Mouse (Mus musculus) MEL (cell line): ENCODE data around the gene Syn3.

ENCODE experiments used
- CHD2 ChIP-seq: IDR thresholded peaks from 2 replicates; pipeline ENCODE4 v1.6.1; 2011; ENCODE audit warnings: low read length, improper control_type of control experiment
- CTCF ChIP-seq, 3 experiments: IDR thresholded peaks in 2 of 3; conservative IDR thresholded peaks in 1 of 3; 2 replicates each; pipeline ENCODE4 v1.5.1; 2011 to 2012; ENCODE audit warnings: low read length in 3 of 3, low read depth in 2 of 3, mild to moderate bottlenecking in 2 of 3, improper control_type of control experiment in 1 of 3, inconsistent platforms in 1 of 3, mixed read lengths in 1 of 3, moderate library complexity in 1 of 3; ENCODE audit not compliant: control insufficient read depth in 1 of 3, insufficient read depth in 1 of 3, poor library complexity in 1 of 3, severe bottlenecking in 1 of 3
- EP300 ChIP-seq, 2 experiments: IDR thresholded peaks; 2 replicates each; pipeline ENCODE4 v1.6.1; 2011; ENCODE audit warnings: improper control_type of control experiment in 2 of 2, low read length in 2 of 2, low read depth in 1 of 2, mild to moderate bottlenecking in 1 of 2
- GABPA ChIP-seq: IDR thresholded peaks from 2 replicates; pipeline ENCODE4 v1.6.1; 2012; ENCODE audit warnings: low read depth, mild to moderate bottlenecking, inconsistent platforms, low read length, improper control_type of control experiment, moderate library complexity
- MAFK ChIP-seq: IDR thresholded peaks from 2 replicates; pipeline ENCODE4 v1.6.1; 2011; ENCODE audit warnings: low read depth, mild to moderate bottlenecking, low read length, improper control_type of control experiment, borderline replicate concordance
- MAX ChIP-seq: IDR thresholded peaks from 2 replicates; pipeline ENCODE4 v1.6.1; 2011; ENCODE audit warnings: low read length, improper control_type of control experiment
- MXI1 ChIP-seq: IDR thresholded peaks from 2 replicates; pipeline ENCODE4 v1.6.1; 2011; ENCODE audit warnings: mild to moderate bottlenecking, low read depth, low read length, improper control_type of control experiment
- MYB ChIP-seq: IDR thresholded peaks from 2 replicates; pipeline ENCODE4 v1.6.1; 2011; ENCODE audit warnings: mild to moderate bottlenecking, low read depth, low read length, improper control_type of control experiment
- POLR2A ChIP-seq, 2 experiments: IDR thresholded peaks; 2 replicates each; pipeline ENCODE4 v1.6.1; 2011 to 2012; ENCODE audit warnings: low read length in 2 of 2, mild to moderate bottlenecking in 2 of 2, control low read depth in 1 of 2, improper control_type of control experiment in 1 of 2, low read depth in 1 of 2, moderate library complexity in 1 of 2; ENCODE audit not compliant: control insufficient read depth in 1 of 2, insufficient read depth in 1 of 2, poor library complexity in 1 of 2
- POLR2AphosphoS2 ChIP-seq: IDR thresholded peaks from 2 replicates; pipeline ENCODE4 v1.6.1; 2011; ENCODE audit warnings: low read length, improper control_type of control experiment
- TAL1 ChIP-seq: IDR thresholded peaks from 2 replicates; pipeline ENCODE4 v1.6.1; 2012; ENCODE audit warnings: mild to moderate bottlenecking, inconsistent platforms, low read length, moderate library complexity, mixed read lengths
- TCF12 ChIP-seq: IDR thresholded peaks from 2 replicates; pipeline ENCODE4 v1.6.1; 2014; ENCODE audit warnings: low read depth, mild to moderate bottlenecking, inconsistent platforms, low read length, improper control_type of control experiment, moderate library complexity
- ZC3H11A ChIP-seq: IDR thresholded peaks from 2 replicates; pipeline ENCODE4 v1.6.1; 2012; ENCODE audit warnings: low read depth, mild to moderate bottlenecking, inconsistent platforms, low read length, improper control_type of control experiment

GRCm38 (mm10) chr10:86297307-86297706 lies 201.4 kb downstream of the Syn3 start:
- TF ChIP-seq CHD2 (no peak), CTCF (IDR thresholded peaks at IDR 0.05 in 2 of 3, conservative IDR thresholded peaks at IDR 0.05 in 1 of 3; ENCODE audit: control insufficient read depth in 1 of 3, insufficient read depth in 1 of 3, low read depth in 2 of 3, low read length in 3 of 3, poor library complexity in 1 of 3, severe bottlenecking in 1 of 3) (no peak), MAX (no peak), TCF12 (no peak), MAFK (no peak), TAL1 (no peak), MYB (no peak), MXI1 (no peak), ZC3H11A (no peak), EP300 (IDR thresholded peaks at IDR 0.05; ENCODE audit: low read depth in 1 of 2, low read length in 2 of 2) (no peak), GABPA (no peak), POLR2AphosphoS2 (no peak), POLR2A (IDR thresholded peaks at IDR 0.05; ENCODE audit: control insufficient read depth in 1 of 2, insufficient read depth in 1 of 2, low read depth in 1 of 2, low read length in 2 of 2, poor library complexity in 1 of 2) (no peak)
